Mouse (Mus musculus) heart, embryonic 16.5 days (tissue): ENCODE measurements around the gene Rnaseh2b. TPM values are rescaled to one million over a fixed set of nuclear protein-coding genes. Genes with fewer than 3 reads are reported as not detected.

Experiments used
- ATAC-seq: fragments of 200-750 bp; cut with Nextera tagmentation; replicated peaks from 2 replicates; pipeline ENCODE4 v1.8.0; 2017; ENCODE audit warnings: moderate number of reproducible peaks; ENCODE audit not compliant: insufficient read depth, low FRiP score; ENCODE audit errors: extremely low read depth
- H3K27ac ChIP-seq: fragments of 300-500 bp; sonication (generic); 2 replicates; pipeline ENCODE4 v1.5.1; 2014; ENCODE audit warnings: mild to moderate bottlenecking, low read length, control low read depth, moderate library complexity
- H3K27me3 ChIP-seq: fragments of 300-500 bp; sonication (generic); 2 replicates; pipeline ENCODE4 v1.6.1; 2014; ENCODE audit warnings: low read length, mixed read lengths; ENCODE audit not compliant: control insufficient read depth, insufficient read depth
- H3K36me3 ChIP-seq: fragments of 300-500 bp; sonication (generic); 2 replicates; pipeline ENCODE4 v1.6.1; 2014; ENCODE audit not compliant: control insufficient read depth, insufficient read depth
- H3K4me1 ChIP-seq: fragments of 300-500 bp; sonication (generic); 2 replicates; pipeline ENCODE4 v1.6.1; 2014; ENCODE audit warnings: low read length, mixed read lengths; ENCODE audit not compliant: control insufficient read depth, insufficient read depth
- H3K4me2 ChIP-seq: fragments of 300-500 bp; sonication (generic); 2 replicates; pipeline ENCODE4 v1.6.1; 2014; ENCODE audit warnings: low read depth, mild to moderate bottlenecking, control low read depth, low read length
- H3K4me3 ChIP-seq: fragments of 300-500 bp; sonication (generic); 2 replicates; pipeline ENCODE4 v1.5.1; 2014; ENCODE audit warnings: mild to moderate bottlenecking, control low read depth, low read length
- H3K9ac ChIP-seq: fragments of 300-500 bp; sonication (generic); 2 replicates; pipeline ENCODE4 v1.6.1; 2014; ENCODE audit warnings: low read length, control low read depth
- H3K9me3 ChIP-seq: fragments of 300-500 bp; sonication (generic); replicated peaks from 2 replicates; pipeline ENCODE4 v1.6.1; 2016; ENCODE audit warnings: low read length; ENCODE audit not compliant: control insufficient read depth
- WGBS: fragments of 180-500 bp; shearing (Covaris S2); extraction: QIAGEN DNeasy Blood & Tissue Kit; methylation state at CpG from one replicate; pipeline ENCODE4 v1.1.7; 2014; 5-methylcytosine and 5-hydroxymethylcytosine counted together
- polyA plus RNA-seq: library from polyadenylated mRNA; unstranded; fragments of >200 nt; fragmentation: Nextera tagmentation; extraction: Ambion mirVana; gene quantifications from 2 replicates; pipeline ENCODE4 v1.2.1, GENCODE M21; 2015

Gene Rnaseh2b
- polyA plus RNA-seq, 1 experiment from 2014 or later = 53.3 TPM

DNA sequence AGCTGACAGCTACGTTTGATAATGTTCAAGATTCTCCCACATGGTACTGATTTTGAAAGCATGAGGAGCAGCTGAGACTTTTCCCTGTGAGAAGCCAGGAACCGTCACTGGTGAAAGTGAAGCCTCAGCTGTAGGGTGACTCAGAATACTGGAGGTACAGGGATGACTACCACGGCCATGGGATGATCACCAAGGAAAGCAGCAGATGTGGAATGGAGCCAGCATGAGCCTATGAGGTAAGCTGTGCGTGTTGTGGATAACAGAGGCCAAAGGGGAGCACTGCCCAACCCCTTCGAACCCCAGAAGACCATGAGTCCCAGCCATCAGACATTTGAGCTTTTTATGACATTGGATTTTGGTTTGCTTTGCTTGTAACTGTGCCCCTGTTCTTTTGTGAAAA lies 36.3 kb upstream of the Rnaseh2b start:
- no peaks in the 10 kb centered on the region for H3K9me3 ChIP-seq

DNA sequence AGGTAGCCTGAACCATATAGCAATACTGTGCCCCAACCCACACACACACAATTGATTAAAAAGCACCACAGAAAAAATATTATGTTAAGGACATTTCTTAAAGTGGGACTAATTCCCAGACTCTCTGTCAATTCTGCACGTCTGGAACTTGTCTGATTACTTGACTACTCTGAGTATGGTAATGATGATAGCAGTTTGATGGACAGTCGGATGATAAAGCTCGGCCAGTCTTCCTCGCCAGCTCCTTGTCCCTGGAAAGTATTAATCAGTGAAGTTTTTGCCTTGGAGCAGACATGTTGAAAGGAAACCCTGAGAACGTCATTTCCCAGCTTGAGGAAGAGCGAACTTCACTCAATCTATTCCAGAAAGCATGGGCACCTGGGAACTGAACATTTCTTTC lies 34.3 kb upstream of the Rnaseh2b start:
- peak; percentile 70 for ATAC-seq
- peaks cover 15% of the 10 kb centered on the region for H3K4me1 ChIP-seq
- H3K4me2 ChIP-seq = no peak overlapping the region
- H3K36me3 ChIP-seq = no peaks in the 10 kb centered on the region
- no peak overlapping the region for H3K4me3 ChIP-seq
- H3K27me3 ChIP-seq = no peaks in the 10 kb centered on the region
- H3K9ac ChIP-seq = no peak overlapping the region
- WGBS = 32% methylated on average over 6 of the region's 6 CpGs
- H3K9me3 ChIP-seq = no peaks in the 10 kb centered on the region
- peak overlapping the region; percentile 74 for H3K27ac ChIP-seq

More for the DNA sequence above, 36.3 kb upstream of the Rnaseh2b start:
- Histone ChIP-seq H3K4me3 (no peak overlapping the region), H3K4me1 (peaks cover 15% of the 10 kb centered on the region), H3K9ac (no peak overlapping the region), H3K4me2 (no peak overlapping the region), H3K27ac (no peak overlapping the region), H3K36me3 (no peaks in the 10 kb centered on the region), H3K27me3 (no peaks in the 10 kb centered on the region)
- no peak for ATAC-seq
- WGBS = 63% methylated on average over 5 of the region's 5 CpGs

DNA sequence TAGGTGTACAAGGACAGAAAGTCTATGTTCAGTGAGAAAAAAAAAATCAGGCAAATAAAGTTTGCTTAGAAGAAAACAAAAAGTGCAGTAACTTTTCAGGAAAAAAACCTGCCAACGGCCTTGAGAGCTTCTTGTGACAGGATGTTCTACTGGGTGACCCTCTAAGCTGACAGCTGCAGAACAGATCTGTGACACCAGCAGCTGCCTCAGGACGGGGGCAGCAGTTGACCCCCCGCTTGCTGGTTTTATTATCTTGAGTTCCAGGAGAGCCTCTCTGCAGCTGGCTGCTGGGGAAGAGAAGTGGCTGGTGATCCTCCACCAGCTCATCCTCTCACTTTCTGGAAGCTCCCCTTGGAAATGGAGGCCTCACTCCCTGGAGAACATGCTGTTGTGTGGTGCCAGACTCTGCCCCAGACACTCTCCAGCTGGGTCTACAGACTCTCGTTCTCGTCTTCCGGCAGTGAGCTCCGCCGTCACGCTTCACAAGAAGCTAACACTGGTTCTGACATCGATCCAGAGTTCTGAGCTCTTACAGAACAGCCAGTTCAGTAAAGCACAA lies 33.3 kb upstream of the Rnaseh2b start:
- Histone ChIP-seq H3K4me1 (peaks cover 15% of the 10 kb centered on the region), H3K27ac (peak overlapping the region; percentile 74), H3K9me3 (no peaks in the 10 kb centered on the region), H3K27me3 (no peaks in the 10 kb centered on the region), H3K9ac (no peak overlapping the region), H3K36me3 (no peaks in the 10 kb centered on the region), H3K4me3 (no peak overlapping the region), H3K4me2 (no peak overlapping the region; the same call in 1 of the 2 replicates)
- 32% methylated on average over 10 of the region's 10 CpGs for WGBS
- no peak for ATAC-seq

- no peak for ATAC-seq
- Histone ChIP-seq H3K27ac (no peak overlapping the region), H3K4me3 (no peak overlapping the region), H3K27me3 (no peaks in the 10 kb centered on the region), H3K9me3 (no peaks in the 10 kb centered on the region), H3K9ac (no peak overlapping the region), H3K36me3 (no peaks in the 10 kb centered on the region), H3K4me2 (no peak overlapping the region), H3K4me1 (no peaks in the 10 kb centered on the region)
- WGBS = 76% methylated on average over 12 of the region's 12 CpGs
Measured at GRCm38 (mm10) chr14:62270698-62271396, 21.5 kb upstream of the Rnaseh2b start.

GRCm38 (mm10) chr14:62273604-62274003 lies 18.8 kb upstream of the Rnaseh2b start:
- WGBS = 68% methylated on average over 3 of the region's 3 CpGs
- Histone ChIP-seq H3K36me3 (no peaks in the 10 kb centered on the region), H3K4me1 (no peaks in the 10 kb centered on the region), H3K4me3 (no peak overlapping the region), H3K9me3 (no peaks in the 10 kb centered on the region), H3K27me3 (no peaks in the 10 kb centered on the region), H3K9ac (no peak overlapping the region), H3K27ac (no peak overlapping the region), H3K4me2 (no peak overlapping the region)
- no peak for ATAC-seq

DNA sequence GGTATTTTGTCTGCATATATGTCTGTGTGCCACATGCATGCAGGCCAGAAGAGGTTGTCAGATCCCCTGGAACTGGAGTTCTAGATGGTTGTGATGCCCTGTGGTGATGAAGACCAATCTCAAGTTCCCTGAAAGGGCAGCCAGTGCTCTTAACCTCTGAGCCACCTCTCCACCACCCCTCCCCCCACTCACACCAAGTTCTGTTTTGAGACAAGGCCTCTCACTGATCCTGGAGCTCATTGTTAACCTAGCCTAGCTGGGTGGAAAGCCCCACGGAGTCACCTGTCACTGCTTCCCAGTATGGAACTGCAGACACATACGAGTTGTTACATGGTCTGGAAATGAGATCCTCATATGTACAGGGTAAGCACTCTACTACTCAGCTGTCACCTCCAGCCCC lies 9.4 kb upstream of the Rnaseh2b start:
- no peaks in the 10 kb centered on the region for H3K36me3 ChIP-seq
- H3K27me3 ChIP-seq = no peaks in the 10 kb centered on the region
- no peaks in the 10 kb centered on the region for H3K4me1 ChIP-seq
- no peaks in the 10 kb centered on the region for H3K9me3 ChIP-seq
- 56% methylated on average over 2 of the region's 2 CpGs for WGBS
- no peak overlapping the region for H3K27ac ChIP-seq
- H3K4me3 ChIP-seq = no peak overlapping the region
- ATAC-seq = no peak
- no peak overlapping the region for H3K4me2 ChIP-seq
- H3K9ac ChIP-seq = no peak overlapping the region

DNA sequence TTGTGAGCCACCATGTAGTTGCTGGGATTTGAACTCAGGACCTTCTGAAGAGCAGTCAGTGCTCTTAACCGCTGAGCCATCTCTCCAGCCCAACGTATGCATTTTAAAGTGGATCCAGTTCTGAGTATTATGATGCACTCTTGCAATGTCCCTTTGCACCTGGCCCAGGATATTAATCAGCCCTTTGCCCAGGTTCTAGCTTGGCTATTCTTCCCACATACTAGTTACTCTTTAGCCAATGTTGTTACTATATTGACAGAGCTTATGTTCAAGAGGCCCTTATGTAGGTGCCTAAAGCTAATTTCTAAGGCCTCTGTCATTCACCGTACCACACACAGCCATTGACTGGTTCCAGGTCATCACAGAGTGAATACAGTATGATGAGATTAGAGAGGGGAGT lies 3.7 kb upstream of the Rnaseh2b start:
- no peak overlapping the region for H3K4me2 ChIP-seq
- H3K4me1 ChIP-seq = peaks cover 9% of the 10 kb centered on the region
- no peak overlapping the region for H3K27ac ChIP-seq
- 87% methylated on average over 3 of the region's 3 CpGs for WGBS
- no peaks in the 10 kb centered on the region for H3K36me3 ChIP-seq
- H3K9me3 ChIP-seq = no peaks in the 10 kb centered on the region
- no peak overlapping the region for H3K4me3 ChIP-seq
- H3K27me3 ChIP-seq = no peaks in the 10 kb centered on the region
- no peak for ATAC-seq
- no peak overlapping the region for H3K9ac ChIP-seq

- no peak for ATAC-seq
- no peaks in the 10 kb centered on the region for H3K9me3 ChIP-seq
- H3K4me1 ChIP-seq = peaks cover 9% of the 10 kb centered on the region
- H3K27ac ChIP-seq = no peak overlapping the region
- no peak overlapping the region for H3K9ac ChIP-seq
- no peak overlapping the region for H3K4me3 ChIP-seq
- H3K36me3 ChIP-seq = no peaks in the 10 kb centered on the region
- WGBS = 94% methylated on average over 1 of the region's 1 CpGs
- no peak overlapping the region for H3K4me2 ChIP-seq
- no peaks in the 10 kb centered on the region for H3K27me3 ChIP-seq
Measured at GRCm38 (mm10) chr14:62291406-62291987, 892 bp upstream of the Rnaseh2b start.

GRCm38 (mm10) chr14:62292166-62292487 lies 262 bp upstream of the Rnaseh2b start:
- 50% methylated on average over 7 of the region's 7 CpGs for WGBS
- no peak for ATAC-seq

More at GRCm38 (mm10) chr14:62292166-62292487, 262 bp upstream of the Rnaseh2b start:
- H3K4me1 ChIP-seq = peaks cover 9% of the 10 kb centered on the region
- peak overlapping the region; percentile 100 for H3K4me2 ChIP-seq
- H3K9me3 ChIP-seq = no peaks in the 10 kb centered on the region
- H3K27ac ChIP-seq = no peak overlapping the region
- H3K4me3 ChIP-seq = peak overlapping the region; percentile 66
- H3K27me3 ChIP-seq = no peaks in the 10 kb centered on the region
- no peaks in the 10 kb centered on the region for H3K36me3 ChIP-seq
- H3K9ac ChIP-seq = peak overlapping the region; percentile 81
